Mouse (Mus musculus) kidney, adult 9 months (tissue): ENCODE results near the gene Gucy2d.

Experiments used
- DNase-seq: peaks from one replicate; pipeline ENCODE4 v3.0.0; 2022

Gucy2d gene

GRCm38 (mm10) chr7:98523813-98524361 lies 83.7 kb downstream of the Gucy2d start:
- DNase-seq: peak; percentile 65

DNA sequence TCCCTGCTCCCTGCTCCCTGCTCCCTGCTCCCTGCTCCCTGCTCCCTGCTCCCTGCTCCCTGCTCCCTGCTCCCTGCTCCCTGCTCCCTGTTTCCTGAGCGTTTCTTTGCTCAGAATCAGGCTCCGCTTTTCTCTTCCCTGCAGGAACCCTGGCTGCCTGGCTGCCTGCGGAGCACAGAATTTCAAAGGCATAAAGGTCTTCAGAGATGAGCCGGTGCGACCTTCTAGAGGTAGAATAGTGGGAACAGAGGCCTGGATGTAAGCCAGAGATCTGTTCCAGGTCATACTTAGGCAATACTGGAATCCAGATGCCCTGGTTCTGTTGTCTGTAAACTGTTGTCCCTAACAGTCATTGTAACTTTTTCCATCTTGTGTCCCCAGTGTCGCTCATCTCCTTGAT lies 84.2 kb downstream of the Gucy2d start:
- no peak for DNase-seq

DNA sequence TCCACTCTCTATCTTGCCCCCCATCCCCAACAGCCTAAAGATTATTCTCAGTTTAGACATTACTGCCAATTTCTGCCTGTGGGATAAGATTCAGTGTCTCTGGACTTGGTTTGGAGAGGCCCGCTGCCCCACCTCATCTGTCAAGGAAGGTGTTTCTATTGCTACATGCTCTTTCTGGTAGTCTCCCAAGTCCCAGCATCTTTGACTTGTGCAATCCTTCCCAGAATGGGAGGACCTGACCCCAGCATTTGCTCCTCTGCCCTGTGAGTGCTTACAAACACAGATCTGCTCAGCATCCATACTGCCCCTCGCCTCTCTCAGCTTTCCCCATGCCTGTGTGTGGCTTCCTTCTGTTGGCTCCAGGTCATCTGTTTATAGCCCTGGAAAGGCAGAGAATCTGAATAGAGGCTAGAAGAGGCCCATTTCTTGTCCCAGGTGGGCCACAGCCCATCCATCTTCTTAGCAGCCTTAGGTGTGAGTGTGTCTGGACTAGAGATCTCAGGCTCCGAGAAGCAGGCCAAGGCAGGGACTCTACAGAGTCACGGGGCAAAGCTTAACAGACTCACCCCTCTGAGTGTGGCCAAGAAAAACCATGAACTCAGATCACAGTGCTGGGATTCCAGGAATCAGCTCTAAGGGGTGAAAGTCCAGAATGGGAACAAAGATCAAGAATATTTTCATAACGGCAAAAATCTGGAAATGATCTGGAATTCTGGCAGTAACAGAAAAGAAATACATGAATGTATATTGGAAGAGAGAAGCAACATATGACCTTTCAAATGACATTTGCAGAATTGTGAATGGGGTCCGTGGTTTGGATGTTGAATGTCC lies 84.9 kb downstream of the Gucy2d start:
- DNase-seq: peak; percentile 73
